Mouse (Mus musculus): Measurements from ENCODE around the gene Psph. TPM values are rescaled to one million over a fixed set of nuclear protein-coding genes. Genes with fewer than 3 reads are reported as not detected.
A peak's percentile ranks its signal among the peaks of the same experiment; 100 is the strongest.

Psph gene
- polyA plus RNA-seq, 1 experiment, result 13.2 TPM

- DNase-seq (ENCODE audit: low spot score), result no peak
Measured at GRCm38 (mm10) chr5:129731021-129731420, 56.2 kb downstream of the Psph start.

GRCm38 (mm10) chr5:129730344-129730743, 56.9 kb downstream of the Psph start:
- DNase-seq (ENCODE audit: low spot score), result peak; percentile 26

GRCm38 (mm10) chr5:129729286-129729685, 58.0 kb downstream of the Psph start:
- no peak for DNase-seq (ENCODE audit: low spot score)

- DNase-seq (ENCODE audit: low spot score), result no peak
Measured at GRCm38 (mm10) chr5:129726784-129727183, 60.5 kb downstream of the Psph start.

GRCm38 (mm10) chr5:129725774-129726392, 61.4 kb downstream of the Psph start:
- DNase-seq (ENCODE audit: low spot score), result no peak

- DNase-seq (ENCODE audit: low spot score), result peak; percentile 96
Measured at GRCm38 (mm10) chr5:129724834-129725773, 62.1 kb downstream of the Psph start, which contains the start of gene Nipsnap2. TSS of gene Nipsnap2 (plus strand) at chr5:129725063.

- no peak for DNase-seq (ENCODE audit: low spot score)
Measured at GRCm38 (mm10) chr5:129724268-129724667, 63.0 kb downstream of the Psph start.

GRCm38 (mm10) chr5:129720176-129720575, 67.1 kb downstream of the Psph start:
- no peak for DNase-seq (ENCODE audit: low spot score)

GRCm38 (mm10) chr5:129717016-129717415, 70.2 kb downstream of the Psph start:
- DNase-seq (ENCODE audit: low spot score), result no peak

Other genes with a start within 250 kb of the Psph start
- gene Mmp17, start 203.3 kb downstream of the Psph start, polyA plus RNA-seq (2012; rRNA removed), result 17.9 and 22.8 TPM in 2 replicates
- gene Zfp11, start 117.3 kb downstream of the Psph start, polyA plus RNA-seq (2012; rRNA removed), result 3.5 and 3.7 TPM in 2 replicates
- gene Sept14, start 78.9 kb downstream of the Psph start, polyA plus RNA-seq (2012; rRNA removed), result not detected in 2 replicates
- gene Mrps17, start 72.0 kb downstream of the Psph start, polyA plus RNA-seq (2012; rRNA removed), result 79.1 and 92.5 TPM in 2 replicates
- gene Nipsnap2, start 62.4 kb downstream of the Psph start, polyA plus RNA-seq (2012; rRNA removed), result 73.3 and 82.2 TPM in 2 replicates
- 12.4 and 16.2 TPM in 2 replicates for gene Sumf2, start 59.5 kb upstream of the Psph start, polyA plus RNA-seq (2012; rRNA removed)
- gene Chchd2, start 100.0 kb upstream of the Psph start, polyA plus RNA-seq (2012; rRNA removed), result 523 and 694 TPM in 2 replicates
- gene Zbed5, start 108.3 kb upstream of the Psph start, polyA plus RNA-seq (2012; rRNA removed), result 1.9 and 2.3 TPM in 2 replicates
- 4.2 and 4.6 TPM in 2 replicates for gene Phkg1, start 111.1 kb upstream of the Psph start, polyA plus RNA-seq (2012; rRNA removed)
- 7.4 and 10.5 TPM in 2 replicates for gene Nupr1l, start 121.1 kb upstream of the Psph start, polyA plus RNA-seq (2012; rRNA removed)
- 19.1 and 20.7 TPM in 2 replicates for gene Vkorc1l1, start 154.5 kb upstream of the Psph start, polyA plus RNA-seq (2012; rRNA removed)
- 42.0 and 43.1 TPM in 2 replicates for gene Gusb, start 215.6 kb upstream of the Psph start, polyA plus RNA-seq (2012; rRNA removed)
- 20.1 and 20.8 TPM in 2 replicates for gene Asl, start 241.8 kb upstream of the Psph start, polyA plus RNA-seq (2012; rRNA removed)
- 26.6 and 28.6 TPM in 2 replicates for gene Crcp, start 241.8 kb upstream of the Psph start, polyA plus RNA-seq (2012; rRNA removed)

All from urinary bladder, adult 2 months (tissue).